Mouse (Mus musculus): ENCODE results near the gene Pstpip1. TPM values are rescaled to one million over a fixed set of nuclear protein-coding genes. Genes with fewer than 3 reads are reported as not detected.

Pstpip1 gene
- total and polyA plus RNA-seq, 3 experiments = 8.1 to 32.0 (median 15.6) TPM

GRCm38 (mm10) chr9:56144366-56145003 lies 54.7 kb downstream of the Pstpip1 start (continued):
- TF ChIP-seq TBP (conservative IDR thresholded peaks at IDR 0.05; ENCODE audit: low read depth, low read length) (no peak), CTCF (conservative IDR thresholded peaks at IDR 0.05 in 1 of 2, IDR thresholded peaks at IDR 0.05 in 1 of 2; ENCODE audit: low read depth in 2 of 2, low read length in 2 of 2) (peak in 1 of 2 experiments; percentile 58; a peak in 2 of 4 replicates), MEF2A (IDR thresholded peaks at IDR 0.05; ENCODE audit: borderline replicate concordance, low read depth, low read length) (peak; percentile 58; the same call in 1 of the 2 replicates), CHD1 (IDR thresholded peaks at IDR 0.05; ENCODE audit: low read depth, low read length) (no peak), POLR2A (IDR thresholded peaks at IDR 0.05; ENCODE audit: low read depth, low read length) (no peak), RAD21 (IDR thresholded peaks at IDR 0.05; ENCODE audit: low read depth, low read length) (peak; percentile 41), SMC3 (IDR thresholded peaks at IDR 0.05; ENCODE audit: low read depth, low read length) (peak; percentile 46)

- H3K4me2 ChIP-seq (ENCODE audit: insufficient read depth, low read depth, poor library complexity, severe bottlenecking) = no peak overlapping the region
- in situ Hi-C loops (cut with MboI; ENCODE audit: low pct_ligation_motif_present, low pct_unique_long_range_greater_than_20kb, low sequenced_read_pairs) = no loop called here
- dilution Hi-C loops (cut with MboI; ENCODE audit: extremely low pct_ligation_motif_present, extremely low pct_unique_long_range_greater_than_20kb, low sequenced_read_pairs) = no loop called here
Measured at GRCm38 (mm10) chr9:56146326-56146923, 56.7 kb downstream of the Pstpip1 start.

GRCm38 (mm10) chr9:56151745-56152481 lies 62.2 kb downstream of the Pstpip1 start:
- H3K27ac ChIP-seq (ENCODE audit: insufficient read depth, low read depth) = no peak overlapping the region
- H3K9me3 ChIP-seq (replicated peaks; ENCODE audit: low read length) = no peaks in the 10 kb centered on the region
- in situ Hi-C loops (cut with MboI; ENCODE audit: low pct_ligation_motif_present, low pct_unique_long_range_greater_than_20kb, low sequenced_read_pairs) (no loop called here), dilution Hi-C loops (cut with MboI; ENCODE audit: extremely low pct_ligation_motif_present, extremely low pct_unique_long_range_greater_than_20kb, low sequenced_read_pairs) (no loop called here)
- no peak overlapping the region for H3K4me2 ChIP-seq (ENCODE audit: insufficient read depth, low read depth, poor library complexity, severe bottlenecking)
- H3K4me3 ChIP-seq (replicated peaks in 1 of 3; ENCODE audit: low read depth in 2 of 3, low read length in 2 of 3, poor library complexity in 1 of 3) = no peak overlapping the region
- DNase-seq (ENCODE audit: extremely low read depth) = no peak
- H3K36me3 ChIP-seq (replicated peaks in 1 of 2; ENCODE audit: control insufficient read depth in 1 of 2, insufficient read depth in 1 of 2, low read length in 1 of 2) = peaks cover 0 to 13% of the 10 kb centered on the region in 2 experiments
- no peaks in the 10 kb centered on the region for H3K27me3 ChIP-seq (replicated peaks)
- H3K79me2 ChIP-seq (replicated peaks; ENCODE audit: control insufficient read depth, extremely low read depth, insufficient read depth, poor library complexity, severe bottlenecking) = no peaks in the 10 kb centered on the region
- no peak overlapping the region for H3K9ac ChIP-seq (ENCODE audit: insufficient read depth, low read depth)
- TF ChIP-seq CHD2 (IDR thresholded peaks at IDR 0.05; ENCODE audit: low read length) (no peak), MAZ (IDR thresholded peaks at IDR 0.05; ENCODE audit: low read depth, low read length) (no peak), MEF2A (IDR thresholded peaks at IDR 0.05; ENCODE audit: borderline replicate concordance, low read depth, low read length) (no peak), HCFC1 (IDR thresholded peaks at IDR 0.05; ENCODE audit: low read depth, low read length) (no peak), CTCF (conservative IDR thresholded peaks at IDR 0.05 in 1 of 2, IDR thresholded peaks at IDR 0.05 in 1 of 2; ENCODE audit: low read depth in 2 of 2, low read length in 2 of 2) (no peak), POLR2A (IDR thresholded peaks at IDR 0.05; ENCODE audit: low read depth, low read length) (no peak), ZNF384 (IDR thresholded peaks at IDR 0.05; ENCODE audit: low read depth, low read length) (no peak), MXI1 (IDR thresholded peaks at IDR 0.05; ENCODE audit: low read depth, low read length) (no peak), ZKSCAN1 (IDR thresholded peaks at IDR 0.05; ENCODE audit: borderline replicate concordance, low read depth, low read length) (no peak)
- H3K4me1 ChIP-seq (ENCODE audit: control insufficient read depth in 1 of 2, insufficient read depth in 2 of 2) = peaks cover 0 to 48% of the 10 kb centered on the region in 2 experiments; a peak in 2 of 4 replicates

More at GRCm38 (mm10) chr9:56146326-56146923, 56.7 kb downstream of the Pstpip1 start:
- H3K4me1 ChIP-seq (ENCODE audit: control insufficient read depth in 1 of 2, insufficient read depth in 2 of 2) = peaks cover 3 to 23% of the 10 kb centered on the region in 2 experiments; a peak in 3 of 4 replicates
- no peaks in the 10 kb centered on the region for H3K79me2 ChIP-seq (replicated peaks; ENCODE audit: control insufficient read depth, extremely low read depth, insufficient read depth, poor library complexity, severe bottlenecking)
- no peak for TF ChIP-seq RAD21 (IDR thresholded peaks at IDR 0.05; ENCODE audit: low read depth, low read length)
- no peak for DNase-seq (ENCODE audit: extremely low read depth)
- no peaks in the 10 kb centered on the region for H3K9me3 ChIP-seq (replicated peaks; ENCODE audit: low read length)
- H3K27ac ChIP-seq (ENCODE audit: insufficient read depth, low read depth) = no peak overlapping the region
- peaks cover 0 to 44% of the 10 kb centered on the region in 2 experiments for H3K36me3 ChIP-seq (replicated peaks in 1 of 2; ENCODE audit: control insufficient read depth in 1 of 2, insufficient read depth in 1 of 2, low read length in 1 of 2)
- no peak overlapping the region for H3K9ac ChIP-seq (ENCODE audit: insufficient read depth, low read depth)
- no peaks in the 10 kb centered on the region for H3K27me3 ChIP-seq (replicated peaks)
- no peak overlapping the region for H3K4me3 ChIP-seq (replicated peaks in 1 of 3; ENCODE audit: low read depth in 2 of 3, low read length in 2 of 3, poor library complexity in 1 of 3)
